Mouse (Mus musculus) kidney, postnatal 36 days (tissue): Measurements from ENCODE around the gene Garnl3.

ENCODE experiments used
- DNase-seq, 2 experiments: peaks; one replicate each; pipeline ENCODE4 v3.0.0; 2021 to 2022; ENCODE audit warnings: mixed read lengths in 2 of 2

Gene Garnl3

DNA sequence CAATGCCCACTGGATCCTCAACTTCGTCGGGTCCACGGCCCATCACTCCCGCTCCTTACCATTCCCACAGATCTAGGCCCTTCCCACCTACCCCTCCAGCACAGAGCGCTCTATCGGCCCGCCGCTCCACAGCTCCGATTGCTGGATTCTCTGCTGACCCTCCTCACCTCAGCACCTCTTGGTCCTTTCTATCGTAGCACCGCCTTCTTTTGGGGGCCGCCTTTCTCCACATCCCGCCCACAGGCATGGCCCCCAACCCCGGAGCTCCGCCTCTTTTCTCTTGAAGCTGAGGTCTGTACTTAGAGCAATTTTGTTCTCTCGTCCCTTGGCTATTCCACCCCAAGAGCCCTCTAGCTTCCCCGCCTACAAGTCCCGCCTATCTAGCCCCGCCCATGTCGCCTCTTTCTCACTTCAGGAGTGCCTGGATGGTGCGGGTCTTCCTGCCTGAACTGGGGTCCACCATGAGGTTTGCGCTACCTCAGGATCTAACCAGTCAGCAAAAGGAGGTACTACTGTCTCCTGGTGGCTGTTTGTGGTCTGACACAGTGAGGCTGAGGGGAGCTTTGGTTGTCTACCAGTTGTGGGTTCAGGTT, at the start of gene Garnl3:
Garnl3 (minus strand) TSS at position 155 of the 593 bp plus-strand sequence.
- peak; percentile 42 to 64 for DNase-seq

DNA sequence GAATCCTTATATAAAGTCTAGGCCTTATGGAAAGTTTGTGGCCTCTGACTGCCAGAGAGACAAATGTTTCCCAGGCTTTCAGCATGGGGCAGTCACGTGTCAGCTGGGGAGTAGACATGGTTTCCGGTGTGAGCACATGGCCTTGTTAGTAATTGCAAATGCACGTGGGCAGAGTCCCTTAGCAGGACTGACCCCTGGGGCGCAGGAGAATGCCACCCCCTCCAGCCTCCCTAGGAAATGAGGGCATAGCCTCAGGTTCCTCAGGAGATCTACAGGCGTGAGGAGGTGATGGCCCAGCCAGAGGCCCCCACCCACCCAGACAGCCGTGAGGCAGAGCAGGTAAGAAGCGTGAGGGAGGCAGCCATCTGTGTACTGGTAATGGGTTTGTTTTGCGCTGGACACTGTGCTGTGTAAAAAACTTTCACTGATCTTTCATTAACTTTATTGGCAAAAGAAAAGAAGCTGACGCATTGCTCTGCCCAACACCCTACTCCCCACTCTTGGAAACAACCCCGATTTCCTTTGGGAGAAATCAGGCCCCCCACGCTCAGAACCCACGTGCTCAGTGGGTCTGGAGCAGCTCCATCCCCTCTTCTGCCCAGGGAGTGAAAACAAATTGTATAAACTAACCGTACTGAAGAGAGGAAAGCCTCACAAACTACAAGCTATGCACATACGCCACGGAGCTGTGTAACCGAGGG, 48.6 kb upstream of the Garnl3 start:
- DNase-seq: peak; percentile 83 to 91

DNA sequence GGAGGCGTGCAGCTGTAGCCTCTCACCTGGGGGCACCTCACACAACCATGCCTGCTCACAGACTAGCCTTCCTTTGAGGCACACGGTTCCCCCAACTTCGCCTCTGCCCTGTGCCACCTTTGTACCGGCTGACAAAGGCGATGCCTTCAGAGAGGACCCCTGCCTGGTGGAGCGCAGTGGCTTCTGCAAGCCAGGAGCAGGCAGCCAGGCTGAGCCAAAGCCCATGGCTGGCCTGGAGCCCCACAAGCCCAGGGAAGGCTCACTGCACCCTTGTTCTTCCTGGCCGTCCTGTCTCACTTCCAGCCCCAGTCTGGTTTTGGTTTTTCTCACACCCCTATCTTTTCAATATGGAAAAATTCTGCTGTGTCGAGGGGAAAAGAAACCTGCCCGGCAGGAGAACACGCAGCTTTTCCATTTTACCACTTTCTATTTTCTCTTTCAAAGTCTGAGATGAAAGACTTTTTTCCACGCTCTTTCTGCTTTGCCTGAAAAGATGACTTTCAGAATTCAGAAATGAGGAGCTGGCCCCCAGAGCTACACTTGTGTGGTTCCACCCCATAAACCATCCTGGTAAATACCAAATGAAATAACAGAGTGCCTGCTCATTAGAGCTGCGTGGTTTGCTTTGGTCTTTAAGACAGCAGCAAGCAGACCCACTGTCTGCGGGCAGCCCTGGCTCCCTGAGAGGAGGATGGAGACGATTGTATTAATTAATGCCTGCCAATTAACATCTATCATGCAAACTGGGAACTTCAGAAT, 47.9 kb upstream of the Garnl3 start:
- DNase-seq: peak in 1 of 2 experiments; percentile 32

DNA sequence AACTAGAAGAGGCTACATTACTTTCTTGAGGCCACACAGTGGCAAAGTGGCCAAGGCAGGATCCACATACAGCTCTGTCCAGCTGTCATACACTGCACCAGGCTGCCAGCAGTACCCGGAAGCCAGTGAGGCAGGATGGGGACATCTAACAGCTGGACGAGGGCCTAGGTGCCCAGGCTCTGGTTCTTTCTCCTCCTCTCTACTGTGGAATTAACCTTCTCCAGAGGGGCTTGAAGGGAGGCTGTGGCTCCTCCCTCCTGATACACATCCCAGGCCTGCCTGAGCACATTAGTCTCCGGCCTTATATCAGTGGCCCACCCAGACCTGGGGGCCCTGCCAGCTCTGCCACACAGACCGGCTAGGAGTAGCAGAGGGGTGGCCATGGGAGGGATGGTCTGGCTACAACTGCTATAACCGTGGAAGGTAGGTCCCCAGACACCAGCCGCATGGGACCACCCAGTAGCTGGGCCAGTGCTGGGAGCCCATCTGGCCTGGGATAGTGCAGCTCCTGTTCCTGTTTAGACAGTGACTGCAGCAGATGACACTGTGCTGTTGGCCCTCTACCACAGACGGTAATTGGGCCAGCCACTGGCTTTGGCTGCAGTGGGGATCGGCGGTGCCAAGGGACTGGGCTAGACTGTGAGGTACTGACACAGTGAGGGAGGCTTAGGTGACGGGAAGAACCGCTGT, 46.9 kb upstream of the Garnl3 start:
- DNase-seq: peak in 1 of 2 experiments; percentile 53

DNA sequence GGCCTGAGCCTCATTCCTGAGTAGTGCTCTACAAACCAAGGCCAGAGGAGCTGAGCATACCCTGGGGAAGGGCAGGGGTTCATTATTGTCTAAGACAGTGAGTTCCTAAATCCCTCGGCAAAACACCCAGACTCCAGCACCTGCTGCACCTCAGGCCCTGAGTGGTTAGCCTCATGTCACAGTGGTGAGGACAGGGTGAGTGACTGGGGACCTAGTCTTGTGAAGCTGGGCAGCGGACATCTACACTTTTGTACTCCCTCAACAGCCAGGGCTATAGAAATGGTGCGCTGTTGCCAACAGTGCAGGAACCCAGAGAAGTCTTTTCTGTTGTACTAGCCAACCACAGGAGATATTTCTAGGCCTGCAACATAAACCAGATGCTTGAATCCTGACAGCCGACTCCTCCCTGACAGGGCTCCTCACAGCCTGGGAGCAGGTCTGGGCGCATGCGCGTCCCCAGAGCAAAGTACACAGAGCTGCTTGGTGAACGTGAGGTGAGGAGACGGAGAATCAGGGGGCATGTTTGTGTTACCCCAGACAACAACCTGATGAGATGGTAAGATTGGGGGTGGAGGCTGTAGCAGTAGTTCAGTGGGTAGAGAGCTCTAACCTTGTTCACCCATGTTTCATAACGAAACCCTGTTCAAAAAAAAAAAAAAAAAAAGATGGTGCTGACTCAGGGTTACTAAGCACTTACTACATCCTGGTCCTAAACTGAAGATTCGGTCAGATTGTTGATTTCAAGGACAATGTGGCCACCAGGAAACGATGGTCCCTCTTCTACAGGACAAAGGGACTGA, 46.2 kb upstream of the Garnl3 start:
- DNase-seq: peak; percentile 80 to 82

DNA sequence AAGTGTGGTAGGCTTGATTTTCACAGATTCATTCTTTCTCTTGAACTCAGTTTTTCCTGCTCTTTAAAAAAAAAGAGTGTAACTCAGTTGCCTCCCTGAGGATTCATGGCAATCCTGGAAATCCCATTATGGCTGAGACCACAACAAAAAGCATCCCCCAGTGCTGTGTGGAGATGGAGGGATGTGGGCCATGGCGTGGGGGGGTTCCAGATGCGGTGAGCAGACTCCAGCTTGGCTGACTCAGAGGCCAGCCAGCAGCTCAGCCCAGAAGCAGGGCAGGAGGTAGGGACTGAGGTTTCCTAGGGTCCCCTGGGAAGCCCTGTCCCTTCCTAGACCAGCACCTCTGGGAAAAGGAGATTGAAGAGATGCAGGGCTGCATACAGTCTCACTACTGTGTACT, 45.5 kb upstream of the Garnl3 start:
- DNase-seq: no peak

DNA sequence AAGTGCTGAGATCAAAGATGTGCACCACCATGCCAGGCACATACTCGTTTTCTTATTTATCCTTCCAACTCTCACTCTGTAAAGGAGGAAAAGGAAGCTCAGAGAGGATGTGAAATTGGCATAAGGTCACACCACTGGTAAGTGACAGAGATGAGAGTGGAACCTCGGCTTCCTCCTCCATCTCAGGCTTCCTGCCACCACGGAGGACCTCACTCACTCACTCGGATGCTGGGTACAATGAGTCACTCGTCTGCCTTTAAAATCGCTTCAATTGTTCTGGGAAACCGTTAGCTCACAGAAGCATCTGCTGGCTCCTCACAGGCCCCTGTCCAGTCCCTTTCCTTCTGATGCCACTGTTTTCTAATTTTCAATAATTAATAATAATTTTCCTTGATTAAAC, 45.1 kb upstream of the Garnl3 start:
- DNase-seq: no peak

DNA sequence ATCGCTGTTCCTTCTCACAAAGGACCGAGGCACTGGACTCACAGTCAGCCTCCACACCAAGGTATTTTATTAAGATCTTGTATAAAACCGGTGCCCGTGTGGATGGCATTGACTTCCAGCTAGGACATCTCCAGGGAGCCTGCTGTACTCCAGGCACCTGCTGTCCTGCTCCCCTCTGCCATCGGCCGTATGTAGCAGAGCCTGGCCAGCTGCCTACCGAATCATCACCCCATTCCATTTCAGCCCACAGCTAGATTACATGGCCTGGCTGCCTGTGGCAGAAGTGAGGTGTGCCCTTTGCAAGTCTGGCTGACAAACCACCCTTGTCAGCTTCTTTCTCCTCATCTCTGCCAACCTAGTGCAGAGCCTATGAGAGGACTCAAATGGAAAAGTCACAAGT, 42.2 kb upstream of the Garnl3 start:
- DNase-seq: no peak

DNA sequence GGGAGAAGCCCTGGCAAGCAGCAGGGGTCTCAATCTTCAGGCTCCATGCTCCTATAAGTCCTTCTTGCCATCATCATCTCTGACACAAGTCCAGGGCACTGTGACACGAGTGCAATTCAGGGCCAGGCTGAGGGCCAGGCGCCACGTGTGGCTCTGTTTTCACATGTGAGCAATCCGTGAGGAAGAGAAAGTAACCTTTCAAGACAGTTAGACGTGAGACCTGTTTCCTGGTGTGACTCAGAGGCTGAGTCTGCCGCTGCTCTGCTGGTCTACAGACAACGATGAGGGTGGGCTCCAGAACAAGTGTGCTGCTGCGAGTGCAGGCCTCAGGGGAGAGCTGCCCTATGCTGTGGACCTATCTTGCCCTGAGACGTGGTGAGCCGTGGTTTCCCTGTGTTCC, 41.7 kb upstream of the Garnl3 start:
- DNase-seq: no peak

DNA sequence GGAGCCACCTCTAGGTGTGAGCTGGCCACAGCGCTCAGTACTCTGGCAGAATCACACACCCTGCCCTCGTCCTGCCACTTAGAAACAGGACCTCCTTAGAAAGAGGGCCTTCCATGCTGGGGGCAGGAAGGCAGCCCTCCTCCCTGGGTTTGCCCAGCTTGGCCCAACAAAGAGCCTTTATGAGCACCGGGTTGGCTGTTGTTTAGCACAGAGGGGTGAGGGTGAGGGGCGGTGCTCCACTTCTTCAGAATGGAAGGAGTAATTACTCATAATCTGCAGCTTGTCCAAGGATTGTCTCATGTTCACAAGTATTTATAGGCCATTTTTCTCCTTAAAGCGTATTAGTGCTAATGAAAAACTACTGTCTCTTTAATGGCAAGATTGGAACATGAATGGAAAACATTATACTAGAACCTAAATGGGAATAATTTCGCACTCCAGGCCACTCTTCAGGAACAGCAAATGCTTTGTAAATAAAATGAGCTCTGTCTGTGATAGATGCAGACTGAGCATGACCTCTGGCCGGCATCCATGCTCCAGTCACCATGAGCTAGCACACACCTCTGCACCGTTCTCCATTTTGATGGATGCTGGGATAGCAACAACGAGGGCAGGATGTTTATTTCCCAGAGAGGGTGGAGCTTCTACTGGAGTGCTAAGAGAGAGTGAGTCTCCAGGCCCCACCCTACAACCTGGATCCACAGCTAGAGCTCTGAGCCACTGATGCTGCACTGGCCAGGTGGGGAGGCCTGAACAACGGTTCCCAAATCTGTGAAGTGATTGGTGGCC, 39.5 kb upstream of the Garnl3 start:
- DNase-seq: no peak

DNA sequence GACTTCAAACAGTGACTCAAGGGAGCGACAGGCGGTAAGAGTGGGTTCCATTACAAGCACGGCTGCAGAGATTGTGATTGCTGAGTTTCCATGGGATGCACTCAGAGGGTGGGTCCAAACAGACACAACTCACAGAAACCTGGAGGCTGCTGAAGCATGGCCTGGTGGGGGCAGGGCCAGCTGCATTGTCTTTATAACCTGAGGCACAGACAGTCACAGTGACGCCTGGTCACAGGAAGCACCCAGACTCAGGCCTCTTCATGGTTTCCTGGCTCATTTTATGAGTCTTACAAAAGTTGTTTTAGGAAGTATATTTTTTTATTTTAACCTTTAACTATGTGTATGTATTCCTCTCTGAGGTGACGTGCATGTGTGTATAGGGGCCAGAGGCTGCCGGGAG, 38.0 kb upstream of the Garnl3 start:
- DNase-seq: no peak

DNA sequence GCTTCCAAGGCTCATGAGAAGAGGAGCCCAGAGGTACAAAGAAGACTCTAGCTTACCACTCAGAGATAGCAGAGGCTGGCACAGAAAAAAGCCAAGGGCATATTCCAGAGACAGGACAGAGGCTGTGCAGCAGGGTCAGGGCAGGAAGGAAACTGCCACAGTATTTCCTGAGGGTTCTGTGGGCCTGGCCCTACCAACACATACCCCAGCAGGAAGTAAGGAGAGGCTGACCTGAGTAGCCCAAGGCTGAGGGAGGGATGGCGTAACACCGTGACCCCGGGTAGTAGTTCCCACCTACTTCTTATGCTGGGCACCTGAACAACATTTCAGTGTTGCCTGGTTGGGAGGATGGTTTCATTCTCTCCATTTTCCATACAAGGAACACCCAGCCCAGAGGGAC, 35.6 kb upstream of the Garnl3 start:
- no peak for DNase-seq

DNA sequence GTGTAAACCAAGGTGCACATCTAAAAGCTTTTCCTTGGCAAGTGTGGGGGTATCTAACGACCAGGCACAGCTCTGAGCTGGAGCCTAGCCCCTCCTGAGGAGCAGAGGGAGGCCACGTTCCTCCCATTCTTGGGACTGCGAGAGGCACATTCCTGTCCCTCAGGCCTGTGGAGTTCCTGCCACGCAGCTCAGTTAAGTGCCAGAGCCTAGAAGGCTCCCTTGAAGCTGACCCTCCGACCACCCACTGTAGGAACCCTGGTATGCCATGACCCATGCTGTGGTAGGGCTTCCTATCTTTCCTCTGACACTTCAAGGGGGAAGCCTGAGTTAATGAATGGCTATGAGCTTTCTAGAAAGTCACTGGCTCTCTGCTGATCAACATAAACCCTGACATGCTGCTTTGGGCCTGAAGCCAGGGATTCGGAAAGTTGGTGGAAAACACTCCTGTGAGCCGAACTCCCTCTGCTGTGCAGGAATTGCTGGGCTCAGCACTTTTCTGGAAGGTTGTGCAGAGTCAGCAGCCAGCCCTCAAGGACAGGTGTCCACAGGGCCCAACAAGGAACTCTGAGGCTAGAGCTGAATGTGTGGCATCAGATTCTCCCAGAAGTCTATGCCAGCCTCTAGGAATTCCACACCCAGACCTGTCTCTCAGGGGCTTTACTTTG, 34.4 kb upstream of the Garnl3 start:
- DNase-seq: peak; percentile 87 to 91

DNA sequence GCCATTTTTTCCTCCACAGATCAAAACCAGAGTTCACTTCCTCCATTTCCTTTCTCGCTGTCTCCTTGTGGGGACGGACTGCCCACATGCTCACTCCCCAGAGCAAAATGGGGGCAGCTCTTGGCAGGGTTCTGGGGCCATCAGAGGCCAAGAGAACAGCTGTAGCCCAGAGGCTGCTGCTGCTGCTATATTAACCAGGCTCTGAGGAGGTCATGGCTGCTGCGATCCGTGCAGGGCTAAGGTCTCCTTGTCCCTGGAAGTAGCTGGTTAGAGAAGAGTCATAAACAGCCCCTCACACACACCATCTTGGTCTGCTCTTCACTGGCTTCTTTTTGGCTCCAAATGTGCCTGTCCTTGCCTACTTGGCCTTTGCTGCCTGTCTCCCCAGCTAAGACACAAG, 33.8 kb upstream of the Garnl3 start:
- peak; percentile 67 to 69 for DNase-seq

DNA sequence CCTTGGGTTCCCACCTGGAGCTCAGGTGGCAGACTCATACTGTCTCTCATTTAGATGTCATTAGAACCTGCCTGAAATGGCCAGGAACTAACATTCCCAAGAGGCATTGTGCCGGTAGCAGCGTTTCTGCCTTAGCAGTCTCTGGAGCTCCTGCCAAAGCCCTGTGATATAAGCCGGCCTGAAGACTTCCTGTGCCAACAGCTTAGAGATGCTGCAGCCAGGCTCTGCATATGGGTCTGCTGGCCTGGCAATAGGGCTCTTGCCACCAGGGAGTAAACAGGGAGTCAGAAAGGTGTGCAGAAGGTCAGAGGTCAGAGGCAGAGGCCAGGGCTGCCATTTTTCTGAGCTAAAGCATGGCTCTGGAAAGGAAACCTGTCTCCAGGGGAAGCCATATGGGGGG, 33.2 kb upstream of the Garnl3 start:
- DNase-seq: peak; percentile 11 to 23

DNA sequence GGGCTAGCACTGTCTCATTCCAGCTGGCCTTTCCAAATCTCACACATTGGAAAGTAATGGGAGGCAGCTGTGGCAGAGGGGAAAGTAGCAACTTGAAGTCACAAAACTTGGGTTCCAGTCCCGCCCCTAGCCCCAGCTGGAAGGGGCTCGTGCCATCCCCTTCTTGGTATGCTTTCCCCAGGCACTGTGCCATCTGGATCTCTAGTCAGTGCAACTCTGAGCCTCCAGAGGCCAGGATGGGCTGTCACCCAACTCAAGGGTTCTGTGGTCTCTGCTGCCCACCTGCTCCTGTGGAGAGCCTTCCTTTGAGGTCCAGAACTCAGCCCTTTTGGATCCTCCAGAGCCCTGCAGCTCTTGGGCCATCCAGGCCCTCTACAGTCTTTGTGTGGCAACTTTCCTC, 30.7 kb upstream of the Garnl3 start:
- DNase-seq: no peak

DNA sequence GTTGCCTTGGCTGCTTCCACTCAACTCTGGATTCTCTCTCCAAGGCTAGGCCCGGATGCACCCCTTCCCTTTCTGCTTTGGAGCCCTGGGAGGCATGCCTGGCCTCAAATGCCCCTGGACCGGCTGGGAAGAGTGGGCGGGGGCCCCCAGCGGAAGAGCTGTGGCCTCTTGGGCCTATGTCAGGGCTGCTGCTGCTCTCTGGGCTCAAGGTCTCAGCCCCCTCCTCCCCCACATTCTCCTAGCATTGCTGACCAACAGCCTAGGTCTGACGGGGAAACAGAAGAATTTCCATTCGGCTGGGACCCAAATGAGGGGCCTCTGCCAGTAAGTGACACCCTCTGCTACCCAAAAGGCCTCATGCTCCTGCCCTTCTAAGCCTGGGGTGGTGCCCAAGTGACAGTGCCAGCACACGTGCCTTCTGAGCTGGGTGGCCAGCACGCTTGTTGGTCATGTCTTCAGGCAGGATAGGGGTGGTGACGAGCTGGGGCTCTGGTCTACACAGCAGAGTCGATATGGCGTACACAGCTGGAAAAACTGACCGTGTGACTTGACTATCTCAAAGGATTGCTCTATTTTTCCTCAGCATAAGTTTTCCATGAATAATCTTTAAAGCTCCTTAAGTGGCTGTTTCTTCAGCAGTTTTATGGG, 29.0 kb upstream of the Garnl3 start:
- peak; percentile 53 to 61 for DNase-seq

DNA sequence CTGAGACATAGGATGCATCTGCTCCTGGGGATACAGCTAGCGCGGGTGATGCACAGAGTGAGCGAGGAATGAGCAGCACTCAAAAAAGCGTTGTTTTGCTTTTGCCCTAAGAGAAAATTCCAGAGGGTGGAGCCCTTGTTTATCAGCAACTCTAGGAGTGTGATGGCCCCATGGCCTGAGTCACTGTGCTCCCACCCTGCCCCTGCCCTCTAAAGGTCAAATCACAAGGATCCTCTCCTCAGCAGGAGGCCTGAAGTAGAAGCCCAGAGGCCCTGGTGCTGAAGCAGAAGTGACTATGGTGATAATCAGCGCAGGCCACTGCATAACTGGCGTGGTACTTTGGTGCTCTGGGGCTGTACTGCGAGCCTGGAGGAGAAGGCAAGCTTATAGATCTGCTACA, 28.1 kb upstream of the Garnl3 start:
- peak; percentile 29 to 34 for DNase-seq

DNA sequence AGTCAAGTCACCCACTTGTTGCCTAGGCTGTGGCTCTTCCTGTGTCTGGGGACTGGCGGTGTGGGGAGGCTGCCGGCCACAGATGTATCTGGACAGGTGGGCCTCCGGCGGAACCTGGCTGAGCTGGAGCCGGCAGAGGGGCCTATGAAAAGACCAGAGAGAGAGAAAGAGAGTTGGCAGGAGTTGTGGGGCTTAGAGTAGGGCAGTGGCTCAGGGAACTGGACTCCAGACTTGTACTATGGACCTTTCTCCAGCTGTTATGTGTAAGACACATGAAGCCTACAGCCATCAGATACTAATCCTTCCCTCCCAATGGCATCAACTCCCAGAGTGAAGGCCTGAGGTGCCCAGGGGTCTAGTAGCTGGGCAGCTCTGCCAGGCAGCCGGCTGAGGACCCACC, 27.4 kb upstream of the Garnl3 start:
- DNase-seq: peak; percentile 32 to 35

DNA sequence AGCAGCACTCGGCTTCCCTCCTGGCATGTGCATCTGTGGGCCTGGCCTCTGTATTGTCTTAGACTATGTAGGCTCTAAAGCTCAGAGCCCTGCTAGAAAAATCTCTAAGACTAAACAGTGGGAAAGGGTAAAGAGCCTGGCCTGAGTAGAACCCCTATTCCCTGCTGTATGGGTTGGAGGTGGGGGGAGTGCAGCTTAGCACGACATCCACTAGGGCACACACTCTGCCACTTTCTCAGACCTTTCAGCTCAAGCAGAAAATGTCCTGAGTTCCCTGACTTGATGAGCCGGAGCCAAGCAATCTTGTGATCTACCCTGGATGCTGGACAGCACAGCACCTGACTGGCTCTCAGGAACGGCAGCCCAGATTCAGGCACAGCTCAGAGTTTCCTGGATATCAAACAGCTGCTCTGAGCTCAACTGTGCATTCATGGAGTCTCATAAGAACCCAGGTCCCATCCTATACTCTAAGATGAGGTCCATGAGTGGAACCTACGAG, 24.9 kb upstream of the Garnl3 start:
- DNase-seq: peak; percentile 77 to 87
